Comparison of ENCODE assay signal across 8 mouse cellular contexts in the genomic region with DNA sequence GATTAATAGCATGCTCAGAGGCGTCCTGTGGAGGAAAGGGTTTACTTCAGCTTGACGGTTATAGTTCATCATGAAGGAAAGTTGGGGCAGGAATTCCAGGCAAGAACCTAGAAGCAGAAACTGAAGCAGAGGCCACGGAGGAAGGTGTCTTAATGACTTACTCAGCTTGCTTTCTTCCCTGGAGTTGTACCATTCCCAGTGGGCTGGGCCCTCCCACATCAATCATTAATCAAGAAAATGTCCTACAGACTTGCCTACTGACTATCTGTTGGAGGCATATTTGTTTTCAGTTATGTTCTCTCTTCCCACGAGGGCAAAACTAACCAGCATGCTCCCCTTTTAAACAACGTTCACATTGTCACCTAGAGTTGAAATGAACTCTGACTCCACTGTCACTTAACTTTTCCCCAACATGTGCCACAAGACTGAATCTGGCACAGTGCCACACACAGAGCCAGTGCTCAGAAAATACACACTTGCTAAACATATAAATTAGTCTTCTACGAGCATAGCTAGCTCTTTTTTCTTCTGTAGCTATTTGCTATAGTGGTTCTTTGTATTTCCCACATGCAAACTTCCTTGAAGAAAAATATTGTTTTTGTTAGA. TPM values are rescaled to one million over a fixed set of nuclear protein-coding genes. Genes with fewer than 3 reads are reported as not detected.
DNase-seq lines count a peak whose midpoint lies in the region; ATAC-seq and TF ChIP-seq lines count a peak whose summit lies in the region.

No protein-coding gene starts in this region.

- no peaks in the 10 kb centered on the region for H3K27me3 ChIP-seq in forebrain, embryonic 14.5 days (replicated peaks; ENCODE audit: control insufficient read depth, insufficient read depth, low read length)
- no peaks in the 10 kb centered on the region for H3K27me3 ChIP-seq in forebrain, postnatal 0 days (ENCODE audit: insufficient read depth, low read length)
- no peaks in the 10 kb centered on the region for H3K27me3 ChIP-seq in E14TG2a.4 (ENCODE audit: insufficient read depth, low read length)
- H3K27me3 ChIP-seq in intestine, embryonic 16.5 days (replicated peaks; ENCODE audit: control insufficient read depth, insufficient read depth, low read length), result no peaks in the 10 kb centered on the region
- H3K27me3 ChIP-seq in liver, embryonic 12.5 days (replicated peaks), result no peaks in the 10 kb centered on the region

- no peak overlapping the region for H3K27ac ChIP-seq in forebrain, embryonic 14.5 days (ENCODE audit: low read depth, low read length)
- no peak overlapping the region for H3K27ac ChIP-seq in forebrain, postnatal 0 days (ENCODE audit: low read depth, low read length)
- no peak overlapping the region; the same call in 1 of the 2 replicates for H3K27ac ChIP-seq in intestine, embryonic 16.5 days (ENCODE audit: low read length)
- H3K27ac ChIP-seq in liver, embryonic 12.5 days, result peak overlapping the region; percentile 93

- peaks cover 4% of the 10 kb centered on the region for H3K4me1 ChIP-seq in forebrain, embryonic 14.5 days (ENCODE audit: control insufficient read depth, insufficient read depth, low read length)
- H3K4me1 ChIP-seq in forebrain, postnatal 0 days (ENCODE audit: insufficient read depth), result peaks cover 4% of the 10 kb centered on the region; the same call in 1 of the 2 replicates
- H3K4me1 ChIP-seq in E14TG2a.4 (replicated peaks; ENCODE audit: low read depth, low read length), result peaks cover 46% of the 10 kb centered on the region
- H3K4me1 ChIP-seq in intestine, embryonic 16.5 days (ENCODE audit: control insufficient read depth, insufficient read depth, low read length), result peaks cover 4% of the 10 kb centered on the region
- peaks cover 60% of the 10 kb centered on the region for H3K4me1 ChIP-seq in liver, embryonic 12.5 days

- DNase-seq in forebrain, embryonic 14.5 days (ENCODE audit: low spot score), result no peak
- no peak for DNase-seq in forebrain, postnatal 0 days
- no peak for DNase-seq in layer of hippocampus, adult 8-10 months (ENCODE audit: low spot score in 2 of 2)
- no peak for DNase-seq in ovary, postnatal 10 days (ENCODE audit: low spot score)
- DNase-seq in layer of hippocampus, adult 18-20 months (ENCODE audit: low spot score in 2 of 2), result no peak

- H3K9me3 ChIP-seq in forebrain, embryonic 14.5 days (replicated peaks; ENCODE audit: control insufficient read depth, low read length), result no peaks in the 10 kb centered on the region
- no peaks in the 10 kb centered on the region for H3K9me3 ChIP-seq in forebrain, postnatal 0 days (ENCODE audit: low read length)
- H3K9me3 ChIP-seq in E14TG2a.4 (ENCODE audit: low read length), result no peaks in the 10 kb centered on the region
- 0 out of 2 replicates have a peak, but pooled peaks cover 3% of the 10 kb centered on the region for H3K9me3 ChIP-seq in intestine, embryonic 16.5 days (ENCODE audit: control insufficient read depth, low read length)
- H3K9me3 ChIP-seq in liver, embryonic 12.5 days (replicated peaks), result peaks cover 8% of the 10 kb centered on the region; the same call in 1 of the 2 replicates

- ATAC-seq in forebrain, embryonic 14.5 days, result no peak
- no peak for ATAC-seq in forebrain, postnatal 0 days
- ATAC-seq in intestine, embryonic 16.5 days, result 0 out of 2 replicates have a peak, but pooled peaks have one; percentile 30
- ATAC-seq in liver, embryonic 12.5 days, result no peak

- H3K36me3 ChIP-seq in forebrain, embryonic 14.5 days (ENCODE audit: control insufficient read depth, insufficient read depth, low read length), result peaks cover 25% of the 10 kb centered on the region
- H3K36me3 ChIP-seq in forebrain, postnatal 0 days (ENCODE audit: insufficient read depth), result peaks cover 24% of the 10 kb centered on the region
- peaks cover 51% of the 10 kb centered on the region for H3K36me3 ChIP-seq in E14TG2a.4 (ENCODE audit: insufficient read depth, low read length)
- H3K36me3 ChIP-seq in intestine, embryonic 16.5 days (ENCODE audit: control insufficient read depth, insufficient read depth, low read length), result peaks cover 17% of the 10 kb centered on the region
- peaks cover 41% of the 10 kb centered on the region for H3K36me3 ChIP-seq in liver, embryonic 12.5 days

- TF ChIP-seq CTCF in forebrain, postnatal 0 days (IDR thresholded peaks at IDR 0.05; ENCODE audit: low read depth), result no peak
- TF ChIP-seq CTCF in E14TG2a.4 (conservative IDR thresholded peaks at IDR 0.05; ENCODE audit: low read length), result no peak

- no peak overlapping the region for H3K9ac ChIP-seq in forebrain, embryonic 14.5 days (ENCODE audit: low read length)
- no peak overlapping the region for H3K9ac ChIP-seq in forebrain, postnatal 0 days
- H3K9ac ChIP-seq in intestine, embryonic 16.5 days (ENCODE audit: low read depth, low read length), result no peak overlapping the region
- H3K9ac ChIP-seq in liver, embryonic 12.5 days, result peak overlapping the region; percentile 85

- no peak overlapping the region for H3K4me3 ChIP-seq in forebrain, embryonic 14.5 days (ENCODE audit: low read depth, low read length)
- no peak overlapping the region for H3K4me3 ChIP-seq in forebrain, postnatal 0 days (ENCODE audit: low read depth, low read length)
- H3K4me3 ChIP-seq in E14TG2a.4 (replicated peaks; ENCODE audit: low read length), result peak overlapping the region; percentile 96
- no peak overlapping the region for H3K4me3 ChIP-seq in intestine, embryonic 16.5 days (ENCODE audit: low read length)
- peak overlapping the region; percentile 76 for H3K4me3 ChIP-seq in liver, embryonic 12.5 days

- peak overlapping the region; percentile 91; the same call in 1 of the 2 replicates for H3K4me2 ChIP-seq in forebrain, embryonic 14.5 days (ENCODE audit: low read length)
- no peak overlapping the region for H3K4me2 ChIP-seq in forebrain, postnatal 0 days (ENCODE audit: low read depth)
- H3K4me2 ChIP-seq in intestine, embryonic 16.5 days (ENCODE audit: low read depth, low read length), result peak overlapping the region; percentile 43
- H3K4me2 ChIP-seq in liver, embryonic 12.5 days, result peak overlapping the region; percentile 68

- WGBS in forebrain, embryonic 14.5 days, result 78% methylated on average over 6 of the region's 6 CpGs
- WGBS in forebrain, postnatal 0 days, result 81% methylated on average over 6 of the region's 6 CpGs
- 43% methylated on average over 6 of the region's 6 CpGs for WGBS in intestine, embryonic 16.5 days
- 50% methylated on average over 6 of the region's 6 CpGs for WGBS in liver, embryonic 12.5 days (ENCODE audit: insufficient replicate concordance)

RNA-seq across cellular contexts. Expression of a gene that starts 1.6 kb away (rescaled TPM):
- polyA plus RNA-seq in forebrain, embryonic 14.5 days (2014; fragmentation: Nextera tagmentation; extraction: Ambion mirVana), result 47.3 and 48.1 TPM in 2 replicates
- 30.2 and 36.6 TPM in 2 replicates for total RNA-seq in forebrain, postnatal 0 days (2014; rRNA removed)
- polyA plus RNA-seq in forebrain, postnatal 0 days (2015; fragmentation: Nextera tagmentation; extraction: Ambion mirVana), result 29.1 and 34.7 TPM in 2 replicates
- polyA plus RNA-seq in intestine, embryonic 16.5 days (2015; fragmentation: Nextera tagmentation; extraction: Ambion mirVana), result 35.4 and 41.4 TPM in 2 replicates
- 66.5 and 72.8 TPM in 2 replicates for polyA plus RNA-seq in liver, embryonic 12.5 days (2016; fragmentation: Nextera tagmentation; extraction: Ambion mirVana)
- total RNA-seq in layer of hippocampus, adult 8-10 months (2022), result 10 to 100 TPM; 17.1 to 25.3 (median 22.5) TPM
- total RNA-seq in layer of hippocampus, adult 18-20 months (2021), result 10 to 100 TPM; 19.7 to 20.6 TPM

Comparison
In these comparisons a context has a peak if more than half of its experiments do, and no peak if none do; other contexts are left out.
1. H3K4me3 ChIP-seq: peak in E14TG2a.4 (single experiment) and liver, embryonic 12.5 days (single experiment); none in forebrain, embryonic 14.5 days (single experiment), forebrain, postnatal 0 days (single experiment) and intestine, embryonic 16.5 days (single experiment).